In genomic region chr9:89066378-89067142, GRCm38 (mm10) we compare ENCODE assay signal across 7 mouse cellular contexts. TPM values are rescaled to one million over a fixed set of nuclear protein-coding genes. Genes with fewer than 3 reads are reported as not detected.
A peak's percentile ranks its signal among the peaks of the same experiment; 100 is the strongest.
DNase-seq lines count a peak whose midpoint lies in the region; ATAC-seq lines count a peak whose summit lies in the region.
"Not testable (repeated sequence)": the region's sequence is repeated elsewhere in the genome, so short reads cannot be mapped to it uniquely, and the experiment has no call there.

No protein-coding gene starts in this region.

- H3K27ac ChIP-seq in forebrain, embryonic 12.5 days; heart, embryonic 13.5 days (replicated peaks); kidney, embryonic 15.5 days; limb, embryonic 12.5 days; midbrain, embryonic 11.5 days (ENCODE audit: low read depth, low read length): not testable (repeated sequence)

- not testable (repeated sequence) for H3K36me3 ChIP-seq in forebrain, embryonic 12.5 days (replicated peaks); heart, embryonic 13.5 days; kidney, embryonic 15.5 days; limb, embryonic 12.5 days; midbrain, embryonic 11.5 days (ENCODE audit: control insufficient read depth, insufficient read depth, low read length)

- not testable (repeated sequence) for H3K4me1 ChIP-seq in forebrain, embryonic 12.5 days; heart, embryonic 13.5 days; kidney, embryonic 15.5 days; limb, embryonic 12.5 days (replicated peaks); midbrain, embryonic 11.5 days (ENCODE audit: control insufficient read depth, insufficient read depth, low read length)

- H3K27me3 ChIP-seq in forebrain, embryonic 12.5 days; heart, embryonic 13.5 days (replicated peaks); kidney, embryonic 15.5 days; limb, embryonic 12.5 days; midbrain, embryonic 11.5 days (ENCODE audit: control insufficient read depth, insufficient read depth, low read length): not testable (repeated sequence)

- H3K9ac ChIP-seq in forebrain, embryonic 12.5 days; heart, embryonic 13.5 days; kidney, embryonic 15.5 days; limb, embryonic 12.5 days (replicated peaks); midbrain, embryonic 11.5 days (ENCODE audit: low read length): not testable (repeated sequence)

- WGBS in forebrain, embryonic 12.5 days, result 75% methylated on average over 41 of the region's 44 CpGs
- 72% methylated on average over 38 of the region's 44 CpGs for WGBS in heart, embryonic 13.5 days
- WGBS in kidney, embryonic 15.5 days, result 62% methylated on average over 43 of the region's 44 CpGs
- 70% methylated on average over 41 of the region's 44 CpGs for WGBS in limb, embryonic 12.5 days
- WGBS in midbrain, embryonic 11.5 days, result 69% methylated on average over 37 of the region's 44 CpGs

- H3K4me3 ChIP-seq in forebrain, embryonic 12.5 days (replicated peaks); midbrain, embryonic 11.5 days (ENCODE audit: low read depth, low read length): not testable (repeated sequence)
- 0 out of 2 replicates have a peak overlapping the region, but pooled peaks have one; percentile 11 for H3K4me3 ChIP-seq in heart, embryonic 13.5 days
- H3K4me3 ChIP-seq in kidney, embryonic 15.5 days (replicated peaks), result 0 out of 2 replicates have a peak overlapping the region, but pooled peaks have one; percentile 14
- 0 out of 2 replicates have a peak overlapping the region, but pooled peaks have one; percentile 13 for H3K4me3 ChIP-seq in limb, embryonic 12.5 days (replicated peaks)

- peak; percentile 0 for DNase-seq in c-Kit-positive CD71-positive TER-119-positive erythroid progenitor cells, embryonic 14.5 days (ENCODE audit: low spot score)
- peak; percentile 88 for DNase-seq in midbrain, embryonic 11.5 days (ENCODE audit: low spot score, missing footprints)
- DNase-seq in right cerebral cortex, postnatal 4 days, result peak; percentile 75

- H3K4me2 ChIP-seq in forebrain, embryonic 12.5 days, result peak overlapping the region; percentile 22; the same call in 1 of the 2 replicates
- peak overlapping the region; percentile 20; the same call in 1 of the 2 replicates for H3K4me2 ChIP-seq in heart, embryonic 13.5 days
- H3K4me2 ChIP-seq in kidney, embryonic 15.5 days, result peak overlapping the region; percentile 43
- peak overlapping the region; percentile 27; the same call in 1 of the 2 replicates for H3K4me2 ChIP-seq in limb, embryonic 12.5 days
- H3K4me2 ChIP-seq in midbrain, embryonic 11.5 days, result not testable (repeated sequence)

- ATAC-seq in forebrain, embryonic 12.5 days (ENCODE audit: low FRiP score), result peak; percentile 99
- peak; percentile 76 for ATAC-seq in heart, embryonic 13.5 days (ENCODE audit: extremely low read depth, insufficient number of reproducible peaks, low FRiP score, low TSS enrichment)
- ATAC-seq in kidney, embryonic 15.5 days (replicated peaks; ENCODE audit: low FRiP score), result peak; percentile 98
- ATAC-seq in limb, embryonic 12.5 days (ENCODE audit: insufficient number of reproducible peaks, insufficient read depth, low FRiP score, low TSS enrichment, low read depth), result peak; percentile 93
- ATAC-seq in midbrain, embryonic 11.5 days (ENCODE audit: low FRiP score), result peak; percentile 100

- H3K9me3 ChIP-seq in forebrain, embryonic 12.5 days; heart, embryonic 13.5 days; kidney, embryonic 15.5 days (replicated peaks); limb, embryonic 12.5 days; midbrain, embryonic 11.5 days (ENCODE audit: control insufficient read depth, low read length): not testable (repeated sequence)

RNA-seq across cellular contexts. Expression of gene Trim43b, which starts 26.1 kb away (rescaled TPM):
- polyA plus RNA-seq in forebrain, embryonic 12.5 days (2016; fragmentation: Nextera tagmentation; extraction: Ambion mirVana), result not detected in 2 replicates
- polyA plus RNA-seq in heart, embryonic 13.5 days (2015; fragmentation: Nextera tagmentation; extraction: Ambion mirVana), result not detected in 2 replicates
- not detected in 2 replicates for polyA plus RNA-seq in kidney, embryonic 15.5 days (2015; fragmentation: Nextera tagmentation; extraction: Ambion mirVana)
- polyA plus RNA-seq in limb, embryonic 12.5 days (2016; fragmentation: Nextera tagmentation; extraction: Ambion mirVana), result not detected in 2 replicates
- polyA plus RNA-seq in midbrain, embryonic 11.5 days (2014; fragmentation: Nextera tagmentation; extraction: Ambion mirVana), result not detected in 2 replicates

Comparison
In these comparisons a context has a peak if more than half of its experiments do, and no peak if none do; other contexts are left out.
1. DNase-seq: peak in every context shown above with its lines; median percentile 88 in midbrain, embryonic 11.5 days; 75 in right cerebral cortex, postnatal 4 days; 0 in c-Kit-positive CD71-positive TER-119-positive erythroid progenitor cells, embryonic 14.5 days.